Mouse (Mus musculus) liver, embryonic 11.5 days (tissue): ENCODE results near the gene Gorab. TPM values are rescaled to one million over a fixed set of nuclear protein-coding genes. Genes with fewer than 3 reads are reported as not detected.

Experiments
- ATAC-seq: fragments of 200-750 bp; cut with Nextera tagmentation; replicated peaks from 2 replicates; pipeline ENCODE4 v1.8.0; 2017; ENCODE audit warnings: moderate number of reproducible peaks, mild to moderate bottlenecking, moderate TSS enrichment, moderate library complexity; ENCODE audit not compliant: low FRiP score
- DNase-seq: peaks from one replicate; pipeline ENCODE4 v3.0.0-alpha.2; 2017; ENCODE audit warnings: low spot score
- H3K27ac ChIP-seq: fragments of 300-500 bp; sonication (generic); 2 replicates; pipeline ENCODE4 v1.5.1; 2014; ENCODE audit warnings: mild to moderate bottlenecking, low read depth, low read length, control low read depth
- H3K27me3 ChIP-seq: fragments of 300-500 bp; sonication (generic); replicated peaks from 2 replicates; pipeline ENCODE4 v1.6.1; 2014; ENCODE audit warnings: low read length, mixed read lengths; ENCODE audit not compliant: control insufficient read depth, insufficient read depth
- H3K36me3 ChIP-seq: fragments of 300-500 bp; sonication (generic); 2 replicates; pipeline ENCODE4 v1.6.1; 2014; ENCODE audit warnings: mild to moderate bottlenecking, low read length, moderate library complexity, mixed read lengths; ENCODE audit not compliant: control insufficient read depth, insufficient read depth
- H3K4me1 ChIP-seq: fragments of 300-500 bp; sonication (generic); replicated peaks from 2 replicates; pipeline ENCODE4 v1.6.1; 2014; ENCODE audit warnings: low read length, mixed read lengths; ENCODE audit not compliant: control insufficient read depth, insufficient read depth
- H3K4me2 ChIP-seq: fragments of 300-500 bp; sonication (generic); 2 replicates; pipeline ENCODE4 v1.6.1; 2014; ENCODE audit warnings: mild to moderate bottlenecking, control low read depth, moderate library complexity
- H3K4me3 ChIP-seq: fragments of 300-500 bp; sonication (generic); 2 replicates; pipeline ENCODE4 v1.5.1; 2014; ENCODE audit warnings: low read depth, low read length, control low read depth
- H3K9ac ChIP-seq: fragments of 300-500 bp; sonication (generic); 2 replicates; pipeline ENCODE4 v1.6.1; 2014; ENCODE audit warnings: low read depth, low read length, control low read depth
- H3K9me3 ChIP-seq: fragments of 300-500 bp; sonication (generic); 2 replicates; pipeline ENCODE4 v1.6.1; 2016; ENCODE audit warnings: low read length, inconsistent platforms, mixed read lengths; ENCODE audit not compliant: control insufficient read depth
- WGBS: fragments of 180-500 bp; shearing (Covaris S2); extraction: QIAGEN DNeasy Blood & Tissue Kit; methylation state at CpG from one replicate; pipeline ENCODE4 v1.1.7; 2014; 5-methylcytosine and 5-hydroxymethylcytosine counted together
- polyA plus RNA-seq: library from polyadenylated mRNA; unstranded; fragments of >200 nt; fragmentation: Nextera tagmentation; extraction: Ambion mirVana; gene quantifications from 2 replicates; pipeline ENCODE4 v1.2.1, GENCODE M21; 2014

The Gorab gene
- 10.0 and 11.2 TPM in 2 replicates for polyA plus RNA-seq

DNA sequence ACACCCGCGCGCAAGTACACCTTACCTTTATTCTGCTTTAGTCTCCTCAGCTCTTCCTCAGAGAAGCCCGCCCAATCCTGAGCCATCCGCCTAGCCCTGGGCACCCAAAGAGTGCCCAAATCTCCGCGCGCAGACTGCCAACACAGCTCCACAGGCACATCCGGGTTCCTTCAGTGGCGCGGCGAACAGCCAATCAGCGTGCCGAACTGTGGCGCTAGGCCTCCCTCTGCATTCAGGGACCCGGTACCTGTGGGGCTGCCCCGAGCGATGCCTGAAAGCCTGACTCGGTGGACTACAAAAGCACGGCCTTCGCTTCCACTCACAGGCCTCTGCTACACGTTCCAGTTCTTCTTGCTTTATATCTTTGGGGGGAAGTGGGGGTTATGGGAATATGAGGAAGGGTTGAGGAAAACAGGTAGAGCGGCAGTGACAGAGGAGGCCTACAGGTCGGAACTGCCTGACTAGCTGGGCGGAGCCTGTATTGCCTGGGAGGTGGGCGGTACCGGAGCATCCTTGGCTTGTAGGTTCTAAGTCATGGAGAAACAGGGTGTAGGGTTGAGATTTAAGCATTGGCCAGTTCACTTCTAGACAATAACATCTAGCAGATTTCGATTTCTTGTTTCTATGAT is at the start of gene Gorab:
TSS of gene Gorab (minus strand) at position 172 of the 629 bp plus-strand sequence.
- H3K9ac ChIP-seq = peak within 1 kb of the TSS; percentile 69
- peak within 1 kb of the TSS; percentile 86 for H3K4me2 ChIP-seq
- H3K4me3 ChIP-seq = peak within 1 kb of the TSS; percentile 82
- no peaks in the 10 kb centered on the region for H3K36me3 ChIP-seq
- DNase-seq (peak; percentile 92), ATAC-seq (peak; percentile 100)
- H3K27me3 ChIP-seq = no peaks in the 10 kb centered on the region
- H3K27ac ChIP-seq = peak within 1 kb of the TSS; percentile 38
- H3K9me3 ChIP-seq = no peaks in the 10 kb centered on the region
- WGBS = under 1% methylated on average over 28 of the region's 28 CpGs
- H3K4me1 ChIP-seq = peaks cover 10% of the 10 kb centered on the region

DNA sequence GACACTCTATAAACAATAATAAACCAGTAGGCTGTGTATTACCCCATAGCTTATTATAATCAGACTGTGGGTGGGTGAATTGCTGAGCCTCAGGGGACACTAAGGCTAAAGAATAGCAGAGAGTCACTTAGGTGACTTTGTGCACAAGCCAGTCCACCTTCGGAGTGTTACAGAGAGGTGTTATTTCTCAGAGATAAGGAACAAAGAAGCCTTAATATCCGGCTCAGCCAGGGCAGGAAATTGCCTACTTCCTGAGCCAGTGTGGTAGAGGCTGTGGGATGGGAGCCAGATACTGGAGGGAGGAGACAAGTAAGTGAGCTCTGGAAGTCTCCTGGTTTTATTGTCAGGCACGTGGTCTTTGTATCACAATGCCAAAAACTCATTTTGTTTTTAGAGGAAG is 40.4 kb upstream of the Gorab start:
- no peaks in the 10 kb centered on the region; the same call in 1 of the 2 replicates for H3K4me1 ChIP-seq
- H3K4me3 ChIP-seq = no peak overlapping the region
- H3K27ac ChIP-seq = no peak overlapping the region
- no peaks in the 10 kb centered on the region for H3K36me3 ChIP-seq
- no peak overlapping the region for H3K4me2 ChIP-seq
- no peaks in the 10 kb centered on the region for H3K27me3 ChIP-seq
- WGBS = 7% methylated on average over 3 of the region's 3 CpGs
- ATAC-seq (no peak; the same call in 1 of the 2 replicates), DNase-seq (no peak)
- H3K9me3 ChIP-seq = no peaks in the 10 kb centered on the region
- no peak overlapping the region for H3K9ac ChIP-seq

DNA sequence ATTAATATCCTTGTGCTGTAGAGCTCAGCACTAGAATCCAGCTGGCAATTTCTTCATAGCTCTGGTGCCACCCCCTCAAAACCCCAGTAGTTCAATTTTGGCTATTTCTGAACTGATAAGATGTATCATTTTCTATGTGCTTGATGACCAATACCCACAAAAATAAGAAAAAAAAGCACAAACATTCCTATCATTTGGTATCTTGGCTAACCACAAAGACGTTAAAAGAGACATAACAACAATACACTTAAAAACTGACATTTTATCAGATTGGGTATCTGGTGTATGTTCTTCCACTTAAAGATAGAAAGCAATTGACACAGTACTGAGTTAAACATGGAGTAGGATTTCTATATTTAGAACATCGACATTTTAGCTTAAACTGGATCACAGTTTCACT is 35.5 kb upstream of the Gorab start:
- no peak overlapping the region for H3K27ac ChIP-seq
- WGBS = 55% methylated on average over 2 of the region's 2 CpGs
- H3K9me3 ChIP-seq = no peaks in the 10 kb centered on the region
- H3K4me2 ChIP-seq = no peak overlapping the region
- H3K9ac ChIP-seq = no peak overlapping the region
- H3K36me3 ChIP-seq = no peaks in the 10 kb centered on the region
- no peak overlapping the region for H3K4me3 ChIP-seq
- ATAC-seq = no peak
- no peaks in the 10 kb centered on the region; the same call in 1 of the 2 replicates for H3K4me1 ChIP-seq
- DNase-seq = no peak
- H3K27me3 ChIP-seq = no peaks in the 10 kb centered on the region

DNA sequence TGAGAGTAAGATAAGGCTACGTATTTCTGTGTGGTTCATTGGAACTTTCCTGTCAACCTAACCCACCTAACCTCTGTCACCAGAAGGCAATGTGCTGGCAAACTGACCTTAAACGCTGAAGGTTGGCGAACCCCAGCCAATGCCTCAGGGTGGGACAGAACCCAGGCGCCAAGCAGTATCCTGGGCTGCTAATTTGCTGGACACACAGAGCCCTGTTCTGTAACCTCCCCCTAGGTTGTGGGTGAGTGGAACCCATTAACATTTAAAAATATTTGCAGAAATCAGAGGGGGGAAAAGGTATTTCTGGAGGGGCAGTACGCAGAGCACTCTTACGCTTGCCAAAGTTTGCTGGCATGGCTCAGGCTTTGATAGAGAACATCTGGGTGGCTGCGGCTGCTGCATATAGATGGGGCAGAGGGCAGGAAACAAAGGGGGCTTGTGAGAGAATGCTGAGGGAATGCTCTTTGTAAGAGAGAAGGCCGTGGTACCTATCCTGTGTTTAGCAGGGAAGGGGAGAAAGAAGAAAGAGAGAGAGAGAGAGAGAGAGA is 20.1 kb upstream of the Gorab start:
- Histone ChIP-seq H3K27ac (no peak overlapping the region), H3K9ac (no peak overlapping the region), H3K4me2 (no peak overlapping the region), H3K4me3 (no peak overlapping the region), H3K27me3 (no peaks in the 10 kb centered on the region), H3K9me3 (no peaks in the 10 kb centered on the region), H3K4me1 (no peaks in the 10 kb centered on the region), H3K36me3 (no peaks in the 10 kb centered on the region)
- no peak for DNase-seq
- WGBS = 74% methylated on average over 8 of the region's 8 CpGs
- ATAC-seq = no peak

DNA sequence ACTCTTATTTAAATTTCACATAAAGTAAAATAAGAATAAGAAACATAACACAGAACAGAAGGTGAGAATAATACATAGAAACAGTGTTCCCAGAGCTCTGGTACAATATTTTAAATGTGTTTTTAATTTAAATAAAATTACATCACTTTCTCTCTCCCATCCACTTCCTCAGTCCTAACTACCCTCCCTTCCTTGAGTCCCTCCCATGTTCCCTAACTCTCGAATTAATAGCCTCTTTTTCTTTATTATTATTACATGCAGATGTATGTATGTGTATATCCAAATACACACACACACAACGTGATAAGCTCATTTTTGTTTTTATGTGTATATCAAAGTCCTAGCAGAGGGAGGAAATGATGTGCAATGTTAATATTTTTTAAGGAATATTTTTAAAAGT is 13.7 kb upstream of the Gorab start:
- Histone ChIP-seq H3K9ac (no peak overlapping the region), H3K4me3 (no peak overlapping the region), H3K27ac (no peak overlapping the region), H3K9me3 (no peaks in the 10 kb centered on the region), H3K4me2 (no peak overlapping the region), H3K27me3 (no peaks in the 10 kb centered on the region), H3K4me1 (no peaks in the 10 kb centered on the region), H3K36me3 (no peaks in the 10 kb centered on the region)
- 45% methylated on average over 2 of the region's 2 CpGs for WGBS
- ATAC-seq (no peak), DNase-seq (no peak)

DNA sequence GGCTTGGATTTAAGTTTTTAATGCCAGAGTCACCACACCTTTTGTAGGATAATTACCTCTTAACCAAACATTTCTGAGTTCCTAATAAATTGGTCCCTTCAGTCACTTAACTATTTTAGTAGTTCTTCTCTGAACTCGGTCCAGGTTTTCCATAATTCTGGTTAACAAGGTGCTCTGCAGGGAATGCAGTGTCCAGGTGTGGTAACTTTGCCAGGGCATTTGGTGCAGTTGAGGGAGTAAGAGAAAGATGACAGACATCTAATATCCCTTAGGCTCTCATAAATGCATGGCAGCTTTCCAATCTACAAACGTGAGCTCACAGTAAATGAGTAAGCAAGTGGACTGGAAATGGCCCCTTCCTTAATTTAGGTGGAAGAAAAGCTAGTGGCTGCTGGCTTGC is 10.7 kb upstream of the Gorab start:
- H3K4me1 ChIP-seq = no peaks in the 10 kb centered on the region

DNA sequence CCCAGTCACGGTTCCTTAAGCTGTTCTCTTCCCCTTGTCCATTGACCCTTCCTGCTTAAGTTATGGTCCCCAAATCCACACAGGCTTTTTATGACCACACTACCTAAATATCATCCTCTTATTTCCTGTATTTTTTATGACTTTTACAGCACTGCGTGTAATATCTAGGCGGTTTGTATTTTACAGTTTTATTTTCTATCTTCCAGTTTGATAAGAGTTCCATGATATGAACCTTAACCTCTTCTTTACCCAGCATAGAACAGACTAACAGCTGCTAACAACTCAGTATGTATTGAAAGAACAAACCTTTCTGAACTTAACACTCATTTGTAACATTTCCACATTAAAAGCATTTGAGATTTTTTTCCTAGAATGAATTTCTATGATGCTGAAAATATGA is 2.7 kb upstream of the Gorab start:
- Histone ChIP-seq H3K9me3 (no peaks in the 10 kb centered on the region), H3K9ac (no peak overlapping the region), H3K4me1 (peaks cover 10% of the 10 kb centered on the region), H3K4me2 (no peak overlapping the region), H3K27me3 (no peaks in the 10 kb centered on the region), H3K36me3 (no peaks in the 10 kb centered on the region), H3K4me3 (no peak overlapping the region), H3K27ac (no peak overlapping the region)
- ATAC-seq = no peak
- no peak for DNase-seq
- WGBS = 62% methylated on average over 3 of the region's 3 CpGs

More for the DNA sequence above, 10.7 kb upstream of the Gorab start:
- H3K9ac ChIP-seq = no peak overlapping the region
- H3K36me3 ChIP-seq = no peaks in the 10 kb centered on the region
- no peak overlapping the region for H3K27ac ChIP-seq
- H3K27me3 ChIP-seq = no peaks in the 10 kb centered on the region
- DNase-seq (no peak), ATAC-seq (no peak)
- no peaks in the 10 kb centered on the region for H3K9me3 ChIP-seq
- WGBS = 85% methylated on average over 2 of the region's 2 CpGs
- H3K4me3 ChIP-seq = no peak overlapping the region
- no peak overlapping the region for H3K4me2 ChIP-seq

DNA sequence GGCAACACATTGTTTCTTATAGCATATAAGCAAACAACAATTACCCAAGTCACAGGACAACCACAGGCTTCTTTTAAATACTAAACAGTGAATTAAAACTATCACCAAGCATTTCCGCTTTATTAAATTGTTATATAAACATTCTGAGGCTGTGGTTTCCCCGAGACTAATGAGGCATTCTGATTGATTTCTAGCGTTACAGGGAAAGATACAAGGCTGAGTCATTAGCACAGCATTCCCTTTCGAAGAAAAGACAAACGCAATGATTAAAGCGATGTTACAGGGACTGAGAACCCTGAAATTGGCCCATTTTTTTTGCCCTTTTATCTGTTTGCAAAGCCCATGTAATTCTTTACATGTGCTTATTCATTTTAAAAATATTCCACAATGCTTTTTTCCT is 12.1 kb downstream of the Gorab start:
- no peak overlapping the region for H3K4me3 ChIP-seq
- peaks cover 7% of the 10 kb centered on the region for H3K36me3 ChIP-seq
- WGBS = 76% methylated on average over 6 of the region's 6 CpGs
- no peaks in the 10 kb centered on the region for H3K9me3 ChIP-seq
- no peak overlapping the region for H3K27ac ChIP-seq
- no peaks in the 10 kb centered on the region for H3K27me3 ChIP-seq
- DNase-seq (no peak), ATAC-seq (no peak)
- H3K4me2 ChIP-seq = no peak overlapping the region
- H3K4me1 ChIP-seq = 0 out of 2 replicates have a peak, but pooled peaks cover 3% of the 10 kb centered on the region
- no peak overlapping the region for H3K9ac ChIP-seq

DNA sequence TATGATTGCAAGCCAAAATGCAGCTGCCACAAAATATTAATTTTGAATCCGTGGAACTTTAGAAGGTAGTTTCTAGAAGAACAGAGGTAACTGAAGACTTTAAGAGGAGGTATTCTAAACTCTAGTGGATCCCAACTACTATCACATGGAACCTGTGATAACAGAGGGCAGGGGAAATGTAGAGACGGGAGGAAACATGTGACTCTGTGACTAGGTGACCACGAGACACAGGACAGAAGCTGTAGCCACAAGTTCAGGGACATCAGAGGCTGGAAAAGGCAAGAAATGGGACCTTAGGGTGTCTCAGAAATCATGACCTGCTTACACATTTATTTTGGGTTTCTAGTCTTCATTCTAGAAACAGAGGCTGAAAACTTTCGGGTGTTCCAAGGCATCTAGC is 13.4 kb downstream of the Gorab start:
- 66% methylated on average over 4 of the region's 4 CpGs for WGBS
- Histone ChIP-seq H3K4me3 (no peak overlapping the region), H3K9me3 (no peaks in the 10 kb centered on the region), H3K4me1 (0 out of 2 replicates have a peak, but pooled peaks cover 3% of the 10 kb centered on the region), H3K9ac (no peak overlapping the region), H3K36me3 (peaks cover 11% of the 10 kb centered on the region), H3K4me2 (no peak overlapping the region), H3K27ac (no peak overlapping the region), H3K27me3 (no peaks in the 10 kb centered on the region)
- DNase-seq (no peak), ATAC-seq (no peak)
